Mouse (Mus musculus) gastrocnemius, postnatal 14 days (tissue): ENCODE data around the gene Ccdc167. TPM values are rescaled to one million over a fixed set of nuclear protein-coding genes. Genes with fewer than 3 reads are reported as not detected.
A peak's percentile ranks its signal among the peaks of the same experiment; 100 is the strongest.
"Not testable (repeated sequence)": the region's sequence is repeated elsewhere in the genome, so short reads cannot be mapped to it uniquely, and the experiment has no call there.

Source experiments
- DNase-seq: peaks from one replicate; pipeline ENCODE4 v3.0.0; 2021; ENCODE audit warnings: mixed read lengths
- intact Hi-C: fragments of 180-260 bp; cut with DNase I; formaldehyde crosslinking; loops from one replicate; pipeline ENCODE4 v1.15.1; 2025; ENCODE audit warnings: low total_unique reads
- total RNA-seq, 2 experiments: library from RNA; stranded (reverse); gene quantifications; 2 replicates each; pipeline ENCODE4 v1.2.3; 2021

The Ccdc167 gene
- total RNA-seq, 2 experiments from 2014 or later = 5.5 to 6.2 TPM

- no peak for DNase-seq
- intact Hi-C loops = no loop called here
Observed at GRCm38 (mm10) chr17:29724610-29725009, 7.8 kb upstream of the Ccdc167 start.

- no peak for DNase-seq
- intact Hi-C loops = no loop called here
Observed at GRCm38 (mm10) chr17:29720755-29721365, 4.0 kb upstream of the Ccdc167 start.

- no peak for DNase-seq
- intact Hi-C loops = no loop called here
Observed at GRCm38 (mm10) chr17:29719628-29720575, 3.1 kb upstream of the Ccdc167 start.

- intact Hi-C loops = no loop called here
- no peak for DNase-seq
Observed at GRCm38 (mm10) chr17:29718660-29719059, 1.8 kb upstream of the Ccdc167 start.

GRCm38 (mm10) chr17:29713734-29714133, 3.1 kb downstream of the Ccdc167 start:
- intact Hi-C loops = not testable (repeated sequence)

GRCm38 (mm10) chr17:29712565-29712964, 4.3 kb downstream of the Ccdc167 start:
- no peak for DNase-seq
- intact Hi-C loops = no loop called here

More at GRCm38 (mm10) chr17:29713734-29714133, 3.1 kb downstream of the Ccdc167 start:
- not testable (repeated sequence) for DNase-seq

- no peak for DNase-seq
- intact Hi-C loops = no loop called here
Observed at GRCm38 (mm10) chr17:29711745-29712431, 5.0 kb downstream of the Ccdc167 start.

- DNase-seq = no peak
- intact Hi-C loops = no loop called here
Observed at GRCm38 (mm10) chr17:29711076-29711744, 5.6 kb downstream of the Ccdc167 start.

- no peak for DNase-seq
- intact Hi-C loops = no loop called here
Observed at GRCm38 (mm10) chr17:29710562-29711044, 6.2 kb downstream of the Ccdc167 start.

GRCm38 (mm10) chr17:29708783-29709182, 8.1 kb downstream of the Ccdc167 start:
- DNase-seq = no peak
- intact Hi-C loops = loop anchor here (5.0 kb wide), 1 partner anchor 174 kb away; no protein-coding TSS in a partner anchor

GRCm38 (mm10) chr17:29706981-29707545, 9.8 kb downstream of the Ccdc167 start:
- DNase-seq = no peak
- intact Hi-C loops = loop anchor here (5.0 kb wide), 1 partner anchor 175 kb away; no protein-coding TSS in a partner anchor

GRCm38 (mm10) chr17:29705881-29706280, 11.0 kb downstream of the Ccdc167 start:
- no peak for DNase-seq
- intact Hi-C loops = loop anchor here (5.0 kb wide), 1 partner anchor 176 kb away; no protein-coding TSS in a partner anchor

GRCm38 (mm10) chr17:29704781-29705180, 12.1 kb downstream of the Ccdc167 start:
- intact Hi-C loops = loop anchor here (5.0 kb wide), 2 partner anchors 68 to 178 kb away; no protein-coding TSS in a partner anchor
- no peak for DNase-seq

- intact Hi-C loops = loop anchor here (5.0 kb wide), 1 partner anchor 69 kb away; no protein-coding TSS in a partner anchor
Observed at GRCm38 (mm10) chr17:29702938-29703710, 13.7 kb downstream of the Ccdc167 start.

GRCm38 (mm10) chr17:29700573-29700972, 16.3 kb downstream of the Ccdc167 start:
- intact Hi-C loops = loop anchor here (5.0 kb wide), 1 partner anchor 72 kb away; no protein-coding TSS in a partner anchor
- peak; percentile 41 for DNase-seq

More at GRCm38 (mm10) chr17:29702938-29703710, 13.7 kb downstream of the Ccdc167 start:
- no peak for DNase-seq

GRCm38 (mm10) chr17:29698421-29698820, 18.4 kb downstream of the Ccdc167 start:
- no peak for DNase-seq
- intact Hi-C loops = no loop called here

GRCm38 (mm10) chr17:29696940-29697339, 19.9 kb downstream of the Ccdc167 start:
- peak; percentile 59 for DNase-seq
- intact Hi-C loops = no loop called here

- intact Hi-C loops = no loop called here
- DNase-seq = no peak
Observed at GRCm38 (mm10) chr17:29694516-29694915, 22.3 kb downstream of the Ccdc167 start.
